Comparison of ENCODE assay signal across 32 mouse cellular contexts in genomic region chr10:61313750-61314149, GRCm38 (mm10). TPM values are rescaled to one million over a fixed set of nuclear protein-coding genes. Genes with fewer than 3 reads are reported as not detected.
DNase-seq lines count a peak whose midpoint lies in the region; ATAC-seq and TF ChIP-seq lines count a peak whose summit lies in the region.
"Had no signal": no experiment of that assay in that cellular context is flagged by ENCODE, and none has a peak within 500 bp of the region (broad histone marks: within the 10 kb centered on the region; RNA-seq: fewer than 3 reads in every experiment).

No protein-coding gene starts in this region.

- peaks cover 5% of the 10 kb centered on the region; the same call in 1 of the 2 replicates for H3K36me3 ChIP-seq in heart, embryonic 12.5 days
- H3K36me3 ChIP-seq in liver, adult 2 months (ENCODE audit: control insufficient read depth, insufficient read depth, low read length): no peaks in the 10 kb centered on the region
- H3K36me3 ChIP-seq: embryonic facial prominence, embryonic 13.5 days; liver, embryonic 15.5 days; lung, embryonic 15.5 days; midbrain, embryonic 13.5 days had no signal

- no peak overlapping the region for H3K9ac ChIP-seq in heart, embryonic 12.5 days
- no peak overlapping the region for H3K9ac ChIP-seq in liver, adult 2 months (ENCODE audit: low read depth, low read length)
- H3K9ac ChIP-seq: embryonic facial prominence, embryonic 13.5 days; forebrain, postnatal 0 days; hindbrain, embryonic 14.5 days; liver, embryonic 15.5 days; lung, embryonic 15.5 days; midbrain, embryonic 13.5 days had no signal

- TF ChIP-seq POLR2A in liver, adult 2 months (IDR thresholded peaks at IDR 0.05; ENCODE audit: extremely low read depth, insufficient read depth, low read length): no peak

- ATAC-seq in heart, embryonic 12.5 days (ENCODE audit: insufficient number of reproducible peaks, low FRiP score): no peak
- ATAC-seq: CD4-positive, CD25-positive, alpha-beta regulatory T cell, adult 4 months; forebrain, postnatal 0 days; intestine, postnatal 0 days; midbrain, embryonic 13.5 days had no signal

- 17% methylated on average over 7 of the region's 7 CpGs for WGBS in heart, embryonic 12.5 days
- 5% methylated on average over 7 of the region's 7 CpGs for WGBS in liver, adult 2 months

- H3K27ac ChIP-seq in heart, embryonic 12.5 days (ENCODE audit: poor library complexity, severe bottlenecking): peak overlapping the region; percentile 14; the same call in 1 of the 2 replicates
- H3K27ac ChIP-seq in liver, adult 2 months (replicated peaks; ENCODE audit: insufficient read depth, low read depth, low read length): peak overlapping the region; percentile 88
- H3K27ac ChIP-seq in brown adipose tissue, adult 24 weeks (replicated peaks; ENCODE audit: low read depth, low read length): 0 out of 2 replicates have a peak overlapping the region, but pooled peaks have one; percentile 3
- H3K27ac ChIP-seq: embryonic facial prominence, embryonic 13.5 days; forebrain, embryonic 10.5 days; hindbrain, embryonic 14.5 days; lung, embryonic 15.5 days; midbrain, embryonic 13.5 days had no signal

- H3K4me3 ChIP-seq in heart, embryonic 12.5 days: no peak overlapping the region
- H3K4me3 ChIP-seq in liver, adult 2 months (ENCODE audit: insufficient read depth, low read depth, low read length): no peak overlapping the region
- H3K4me3 ChIP-seq in brown adipose tissue, adult 24 weeks (ENCODE audit: insufficient read depth, low read depth, low read length): no peak overlapping the region
- H3K4me3 ChIP-seq: embryonic facial prominence, embryonic 13.5 days; forebrain, embryonic 10.5 days; liver, embryonic 15.5 days; lung, embryonic 15.5 days; megakaryocyte, embryonic 14.5 days; midbrain, embryonic 13.5 days had no signal

- no peak for DNase-seq in heart, postnatal 4 days
- peak; percentile 29 for DNase-seq in kidney, adult 9 months
- DNase-seq in kidney, postnatal 10 days: no peak
- peak; percentile 89 for DNase-seq in liver, adult 2 months (ENCODE audit: extremely low read depth, low read depth, low spot score)
- no peak for DNase-seq in liver
- DNase-seq in frontal cortex, adult 2 months (ENCODE audit: extremely low spot score in 1 of 2, low spot score in 1 of 2): no peak
- DNase-seq: adrenal gland, postnatal 25 days; cerebellum, adult 18-20 months; cerebellum, postnatal 10 days; forebrain, postnatal 0 days; gastrocnemius, postnatal 10 days; layer of hippocampus, postnatal 36 days; left cerebral cortex, postnatal 4 days; lung, postnatal 4 days; thymus, postnatal 4 days had no signal

- no peak overlapping the region for H3K4me2 ChIP-seq in heart, embryonic 12.5 days
- H3K4me2 ChIP-seq: embryonic facial prominence, embryonic 13.5 days; hindbrain, embryonic 14.5 days; liver, embryonic 15.5 days; lung, embryonic 15.5 days; midbrain, embryonic 13.5 days had no signal

- no peaks in the 10 kb centered on the region for H3K27me3 ChIP-seq in heart, embryonic 12.5 days (replicated peaks)
- H3K27me3 ChIP-seq in liver, adult 2 months (ENCODE audit: control insufficient read depth, insufficient read depth, low read length): no peaks in the 10 kb centered on the region
- H3K27me3 ChIP-seq: embryonic facial prominence, embryonic 13.5 days; liver, embryonic 15.5 days; lung, embryonic 15.5 days; midbrain, embryonic 13.5 days had no signal

- TF ChIP-seq CTCF in liver, adult 2 months (IDR thresholded peaks at IDR 0.05; ENCODE audit: low read depth, low read length): no peak

- no peaks in the 10 kb centered on the region for H3K9me3 ChIP-seq in heart, embryonic 12.5 days (replicated peaks)
- H3K9me3 ChIP-seq: embryonic facial prominence, embryonic 13.5 days; forebrain, embryonic 10.5 days; liver, embryonic 15.5 days; lung, embryonic 15.5 days; megakaryocyte, embryonic 14.5 days; midbrain, embryonic 13.5 days had no signal

- H3K4me1 ChIP-seq in heart, embryonic 12.5 days (replicated peaks): peaks cover 38% of the 10 kb centered on the region
- peaks cover 23% of the 10 kb centered on the region; the same call in 1 of the 2 replicates for H3K4me1 ChIP-seq in liver, adult 2 months (ENCODE audit: control insufficient read depth, insufficient read depth, low read length)
- H3K4me1 ChIP-seq in brown adipose tissue, adult 24 weeks (ENCODE audit: control insufficient read depth, insufficient read depth, insufficient read length, low read length): peaks cover 3% of the 10 kb centered on the region
- H3K4me1 ChIP-seq: megakaryocyte, embryonic 14.5 days; midbrain, embryonic 13.5 days had no signal

- no peaks in the 10 kb centered on the region for H3K79me2 ChIP-seq in liver, adult 2 months (ENCODE audit: control insufficient read depth, insufficient read depth, low read length)

RNA-seq across cellular contexts. Expression of gene Prf1, which starts 16.1 kb away (rescaled TPM):
- polyA plus RNA-seq in heart, embryonic 12.5 days (2016; fragmentation: Nextera tagmentation; extraction: Ambion mirVana): 0.10 TPM in 1 of 2 replicates, not detected in the other
- under 1 TPM in 1 of 2 experiments, not detected in 1; 0.09 TPM for total RNA-seq in heart, postnatal 4 days (2021)
- 0.27 and 0.28 TPM in 2 replicates for total RNA-seq in liver, adult 2 months (2014; rRNA removed)
- polyA plus RNA-seq in liver, adult 2 months (2012; rRNA removed): 0.18 and 0.26 TPM in 2 replicates
- polyA plus RNA-seq in brown adipose tissue, adult 24 weeks (2012; ENCODE audit: insufficient read depth, insufficient read length, missing spikeins): not detected in 2 replicates
- polyA plus RNA-seq in frontal cortex, adult 2 months (2012; rRNA removed): 0.10 and 0.38 TPM in 2 replicates
- total RNA-seq: common myeloid progenitor, adult 5-6 weeks; forebrain, postnatal 0 days; gastrocnemius, postnatal 10 days; layer of hippocampus, adult 8-10 months; layer of hippocampus, postnatal 36 days; left cerebral cortex, postnatal 4 days had no signal
- polyA plus RNA-seq: embryonic facial prominence, embryonic 13.5 days; forebrain, embryonic 10.5 days; forebrain, postnatal 0 days; intestine, postnatal 0 days; limb, embryonic 14.5 days; lung, embryonic 15.5 days; midbrain, embryonic 13.5 days; neural tube, embryonic 14.5 days; stomach, embryonic 14.5 days; testis, adult 2 months had no signal

RNA-seq across cellular contexts. Expression of gene Adamts14, which starts 40.5 kb away (rescaled TPM):
- 1.1 and 1.2 TPM in 2 replicates for polyA plus RNA-seq in heart, embryonic 12.5 days (2016; fragmentation: Nextera tagmentation; extraction: Ambion mirVana)
- total RNA-seq in heart, postnatal 4 days (2021): 1 to 10 TPM; 6.9 to 7.5 TPM
- total RNA-seq in liver, adult 2 months (2014; rRNA removed): 0.55 and 0.60 TPM in 2 replicates
- 0.61 and 0.73 TPM in 2 replicates for polyA plus RNA-seq in liver, adult 2 months (2012; rRNA removed)
- polyA plus RNA-seq in brown adipose tissue, adult 24 weeks (2012; ENCODE audit: insufficient read depth, insufficient read length, missing spikeins): 0.20 TPM in 1 of 2 replicates, not detected in the other
- polyA plus RNA-seq in frontal cortex, adult 2 months (2012; rRNA removed): 0.38 and 0.50 TPM in 2 replicates

Comparison
In these comparisons a context has a peak if more than half of its experiments do, and no peak if none do; other contexts are left out.
1. DNase-seq: peak in kidney, adult 9 months (single experiment) and liver, adult 2 months (single experiment); none in heart, postnatal 4 days (single experiment), kidney, postnatal 10 days (single experiment), liver (single experiment) and frontal cortex, adult 2 months (0 of 2).
2. H3K27ac ChIP-seq: peak in every context shown above with its lines; median percentile 88 in liver, adult 2 months; 14 in heart, embryonic 12.5 days; 3 in brown adipose tissue, adult 24 weeks.